In the genomic region with DNA sequence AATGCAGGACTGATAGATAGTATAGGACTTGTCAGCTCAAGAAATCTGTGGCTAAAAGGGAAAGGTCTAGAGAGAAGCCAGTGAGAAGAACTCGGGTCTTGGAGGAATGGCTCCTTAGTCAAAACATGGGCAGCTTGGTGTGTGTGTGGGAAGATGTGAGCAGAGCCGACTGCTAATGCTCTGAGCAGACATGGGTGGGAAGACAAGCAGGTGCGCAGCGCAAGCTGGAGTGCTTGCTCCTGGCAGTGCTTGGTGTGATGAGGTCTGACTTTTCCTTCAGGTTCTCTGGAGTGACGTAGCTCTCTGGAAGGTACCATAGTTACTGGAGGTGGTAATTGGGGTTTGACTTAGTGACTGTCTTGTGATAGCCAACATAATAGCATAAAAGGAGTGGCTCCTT, we compare ENCODE assay signal across 22 mouse cellular contexts. TPM values are rescaled to one million over a fixed set of nuclear protein-coding genes. Genes with fewer than 3 reads are reported as not detected.
DNase-seq lines count a peak whose midpoint lies in the region; ATAC-seq and TF ChIP-seq lines count a peak whose summit lies in the region.
"Had no signal": no experiment of that assay in that cellular context is flagged by ENCODE, and none has a peak within 500 bp of the region (broad histone marks: within the 10 kb centered on the region; RNA-seq: fewer than 3 reads in every experiment).

No protein-coding gene starts in this region.

- no peak overlapping the region for H3K4me3 ChIP-seq in intestine, embryonic 16.5 days (ENCODE audit: low read length)
- no peak overlapping the region for H3K4me3 ChIP-seq in intestine, postnatal 0 days (ENCODE audit: low read depth, low read length)
- no peak overlapping the region for H3K4me3 ChIP-seq in limb, embryonic 13.5 days
- H3K4me3 ChIP-seq: embryonic facial prominence, embryonic 15.5 days; erythroblast, embryonic 14.5 days; forebrain, embryonic 10.5 days; heart, embryonic 13.5 days; hindbrain, embryonic 15.5 days had no signal

- no peak for TF ChIP-seq CTCF in intestine, postnatal 0 days (IDR thresholded peaks at IDR 0.05; ENCODE audit: low read depth)

- no peak overlapping the region for H3K9ac ChIP-seq in intestine, embryonic 16.5 days (ENCODE audit: low read depth, low read length)
- no peak overlapping the region for H3K9ac ChIP-seq in intestine, postnatal 0 days (ENCODE audit: low read depth, low read length)
- H3K9ac ChIP-seq in limb, embryonic 13.5 days, result no peak overlapping the region
- H3K9ac ChIP-seq: embryonic facial prominence, embryonic 15.5 days; heart, embryonic 13.5 days; hindbrain, embryonic 15.5 days had no signal

- no peak overlapping the region for H3K27ac ChIP-seq in intestine, embryonic 16.5 days (ENCODE audit: low read length)
- H3K27ac ChIP-seq in intestine, postnatal 0 days (ENCODE audit: low read depth, low read length), result no peak overlapping the region
- H3K27ac ChIP-seq in limb, embryonic 13.5 days, result peak overlapping the region; percentile 92
- H3K27ac ChIP-seq: forebrain, embryonic 10.5 days; heart, embryonic 13.5 days; hindbrain, embryonic 15.5 days had no signal

- H3K4me1 ChIP-seq in intestine, embryonic 16.5 days (ENCODE audit: control insufficient read depth, insufficient read depth, low read length), result peaks cover 15% of the 10 kb centered on the region
- H3K4me1 ChIP-seq in intestine, postnatal 0 days (replicated peaks; ENCODE audit: control insufficient read depth, insufficient read depth, low read length), result no peaks in the 10 kb centered on the region
- H3K4me1 ChIP-seq in limb, embryonic 13.5 days, result peaks cover 61% of the 10 kb centered on the region

- H3K36me3 ChIP-seq in intestine, embryonic 16.5 days (ENCODE audit: control insufficient read depth, insufficient read depth, low read length), result no peaks in the 10 kb centered on the region
- 0 out of 2 replicates have a peak, but pooled peaks cover 1% of the 10 kb centered on the region for H3K36me3 ChIP-seq in intestine, postnatal 0 days (ENCODE audit: control insufficient read depth, insufficient read depth)
- H3K36me3 ChIP-seq in limb, embryonic 13.5 days, result no peaks in the 10 kb centered on the region
- H3K36me3 ChIP-seq: embryonic facial prominence, embryonic 15.5 days; forebrain, embryonic 10.5 days; heart, embryonic 13.5 days; hindbrain, embryonic 15.5 days had no signal

- H3K4me2 ChIP-seq in intestine, embryonic 16.5 days (ENCODE audit: low read depth, low read length), result no peak overlapping the region
- H3K4me2 ChIP-seq in intestine, postnatal 0 days (replicated peaks; ENCODE audit: low read depth), result no peak overlapping the region
- no peak overlapping the region for H3K4me2 ChIP-seq in limb, embryonic 13.5 days (replicated peaks)
- H3K4me2 ChIP-seq: embryonic facial prominence, embryonic 15.5 days; heart, embryonic 13.5 days; hindbrain, embryonic 15.5 days had no signal

- H3K27me3 ChIP-seq in intestine, embryonic 16.5 days (replicated peaks; ENCODE audit: control insufficient read depth, insufficient read depth, low read length), result no peaks in the 10 kb centered on the region
- no peaks in the 10 kb centered on the region for H3K27me3 ChIP-seq in intestine, postnatal 0 days (replicated peaks; ENCODE audit: control insufficient read depth, insufficient read depth, low read length)
- no peaks in the 10 kb centered on the region for H3K27me3 ChIP-seq in limb, embryonic 13.5 days
- H3K27me3 ChIP-seq: CH12.LX; embryonic facial prominence, embryonic 15.5 days; heart, embryonic 13.5 days; hindbrain, embryonic 15.5 days; Patski had no signal

- 95% methylated on average over 5 of the region's 5 CpGs for WGBS in intestine, embryonic 16.5 days
- WGBS in intestine, postnatal 0 days, result 92% methylated on average over 5 of the region's 5 CpGs
- WGBS in limb, embryonic 13.5 days, result 86% methylated on average over 5 of the region's 5 CpGs

- DNase-seq in right cerebral cortex, adult 18-20 months, result peak; percentile 53
- DNase-seq in right cerebral cortex, postnatal 14 days, result no peak
- DNase-seq in layer of hippocampus, postnatal 25 days (ENCODE audit: extremely low spot score in 1 of 2, low spot score in 1 of 2), result no peak
- DNase-seq: adrenal gland, postnatal 14 days; cerebellum, adult 2 months; cerebellum, postnatal 14 days; embryo, embryonic 11 days; gastrocnemius, postnatal 36 days; heart, adult 11 months; heart, postnatal 36 days had no signal

- ATAC-seq in intestine, embryonic 16.5 days, result 0 out of 2 replicates have a peak, but pooled peaks have one; percentile 37
- ATAC-seq in intestine, postnatal 0 days, result no peak
- ATAC-seq in limb, embryonic 13.5 days (ENCODE audit: low FRiP score, low read depth), result no peak
- ATAC-seq: activated CD4-positive, CD25-positive, alpha-beta regulatory T cell, adult 4 months; forebrain, embryonic 14.5 days; Patski had no signal

- no peaks in the 10 kb centered on the region for H3K9me3 ChIP-seq in intestine, embryonic 16.5 days (ENCODE audit: control insufficient read depth, low read length)
- no peaks in the 10 kb centered on the region for H3K9me3 ChIP-seq in intestine, postnatal 0 days (ENCODE audit: control insufficient read depth)
- no peaks in the 10 kb centered on the region for H3K9me3 ChIP-seq in limb, embryonic 13.5 days
- H3K9me3 ChIP-seq: embryonic facial prominence, embryonic 15.5 days; forebrain, embryonic 10.5 days; heart, embryonic 13.5 days; hindbrain, embryonic 15.5 days had no signal

RNA-seq across cellular contexts. Expression of a gene that starts 56.6 kb away (rescaled TPM):
- polyA plus RNA-seq in intestine, embryonic 16.5 days (2015; fragmentation: Nextera tagmentation; extraction: Ambion mirVana), result 41.6 and 42.0 TPM in 2 replicates
- polyA plus RNA-seq in intestine, postnatal 0 days (2015; fragmentation: Nextera tagmentation; extraction: Ambion mirVana), result 34.9 and 37.4 TPM in 2 replicates
- 329 and 357 TPM in 2 replicates for polyA plus RNA-seq in limb, embryonic 13.5 days (2015; fragmentation: Nextera tagmentation; extraction: Ambion mirVana)
- total RNA-seq in layer of hippocampus, postnatal 25 days (2021), result 10 to 100 TPM; 36.3 to 37.0 TPM
